Mouse (Mus musculus) left cerebral cortex, postnatal 14 days (tissue): ENCODE data around the gene Arhgef40. TPM values are rescaled to one million over a fixed set of nuclear protein-coding genes. Genes with fewer than 3 reads are reported as not detected.

Experiments
- DNase-seq, 2 experiments: peaks; one replicate each; pipeline ENCODE4 v3.0.0; 2021 to 2022; ENCODE audit warnings: low spot score in 2 of 2, mixed read lengths in 1 of 2
- intact Hi-C: fragments of 180-260 bp; cut with DNase I; formaldehyde crosslinking; loops from one replicate; pipeline ENCODE4 v1.15.1; 2025
- long read RNA-seq, 2 experiments: library from polyadenylated mRNA; stranded (forward); transcript quantifications; one replicate each; pipeline ENCODE4 v2.0.0; 2021
- total RNA-seq, 2 experiments: library from RNA; stranded (reverse); gene quantifications; 2 replicates each; pipeline ENCODE4 v1.2.3; 2021

The Arhgef40 gene
- 10 to 100 TPM; 31.9 to 35.2 TPM for total RNA-seq
- long read RNA-seq, experiment 1, full-length matches to known transcripts: 6 of 18 reads
- long read RNA-seq, experiment 1, partial matches to known transcripts: 6 of 18 reads
- long read RNA-seq, experiment 1, other reads (novel, unspliced or antisense): 6 of 18 reads
- long read RNA-seq, experiment 2, full-length matches to known transcripts: 2 of 18 reads
- long read RNA-seq, experiment 2, partial matches to known transcripts: 9 of 18 reads
- long read RNA-seq, experiment 2, other reads (novel, unspliced or antisense): 7 of 18 reads

DNA sequence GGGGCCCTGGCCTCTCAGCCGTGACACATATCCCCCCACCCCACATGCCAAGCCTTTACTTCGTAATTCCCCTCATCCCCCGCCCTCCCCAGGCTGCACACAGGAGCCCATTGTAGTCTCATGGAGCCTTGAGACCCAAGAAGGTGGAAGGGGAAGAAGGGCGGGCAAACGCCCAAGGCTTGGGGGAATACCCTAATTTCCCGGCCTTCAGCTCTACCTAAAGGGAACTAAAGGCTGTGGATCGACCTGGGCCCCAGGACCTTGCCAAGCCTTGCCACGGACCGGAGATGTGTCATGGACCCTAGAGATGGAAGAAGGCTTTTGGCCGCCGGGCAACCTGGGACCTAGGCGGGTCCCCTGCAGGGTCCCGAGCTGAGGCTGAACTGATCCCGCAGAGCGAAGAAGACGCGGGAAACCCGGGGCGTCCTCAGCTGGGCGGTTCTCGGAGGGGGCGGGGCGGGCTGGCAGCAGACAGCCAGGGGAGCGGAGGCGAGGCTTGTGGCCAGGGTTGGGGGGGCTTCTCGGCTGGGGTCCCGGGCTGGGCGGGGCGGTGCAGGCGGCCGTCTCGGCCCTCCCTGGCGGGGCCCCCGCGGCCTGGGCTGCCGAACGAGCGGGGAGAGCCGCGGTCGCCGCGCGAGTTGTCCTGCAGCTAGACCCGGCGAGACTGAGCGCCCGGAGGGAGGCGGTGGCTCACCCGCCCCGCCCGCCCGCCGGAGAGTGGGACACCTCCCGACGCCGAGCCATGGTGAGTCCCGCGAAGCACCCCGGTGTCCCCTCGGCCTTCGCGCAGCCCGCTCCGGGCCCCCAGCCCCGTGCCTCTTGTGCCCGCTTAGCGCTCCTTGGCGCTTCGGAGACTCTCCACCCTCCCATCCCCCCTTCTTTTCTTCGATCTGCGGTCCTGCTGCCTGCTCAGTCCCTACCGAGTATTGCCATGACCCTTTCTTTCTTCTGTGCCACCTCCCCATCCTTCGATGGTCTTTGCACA is at the start of gene Arhgef40:
Gene Arhgef40 (plus strand): TSS at position 473 of the 985 bp plus-strand sequence.
- intact Hi-C loops: loop anchor here (5.0 kb wide), 1 partner anchor 52 kb away; no protein-coding TSS in a partner anchor
- peak; percentile 52 to 67 for DNase-seq

DNA sequence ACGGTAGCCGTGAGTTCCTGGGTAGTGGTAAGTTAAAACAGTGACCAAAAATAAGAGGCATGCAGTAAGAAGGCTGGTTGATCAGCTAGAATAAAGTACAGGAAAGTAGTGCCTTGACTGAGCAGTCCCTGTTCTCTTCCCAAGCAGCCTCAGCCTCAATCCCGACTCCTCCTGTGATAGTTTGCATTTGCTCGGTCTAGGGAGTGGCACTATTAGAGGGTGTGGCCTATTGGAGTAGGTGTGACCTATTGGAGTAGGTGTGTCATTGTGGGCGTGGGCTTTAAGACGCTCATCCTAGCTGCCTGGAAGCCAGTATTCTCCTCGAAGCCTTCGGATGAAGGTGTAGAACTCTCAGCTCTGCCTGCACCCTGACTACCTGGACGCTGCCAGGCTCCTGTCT is 45.5 kb upstream of the Arhgef40 start:
- DNase-seq: no peak
- intact Hi-C loops: no loop called here

DNA sequence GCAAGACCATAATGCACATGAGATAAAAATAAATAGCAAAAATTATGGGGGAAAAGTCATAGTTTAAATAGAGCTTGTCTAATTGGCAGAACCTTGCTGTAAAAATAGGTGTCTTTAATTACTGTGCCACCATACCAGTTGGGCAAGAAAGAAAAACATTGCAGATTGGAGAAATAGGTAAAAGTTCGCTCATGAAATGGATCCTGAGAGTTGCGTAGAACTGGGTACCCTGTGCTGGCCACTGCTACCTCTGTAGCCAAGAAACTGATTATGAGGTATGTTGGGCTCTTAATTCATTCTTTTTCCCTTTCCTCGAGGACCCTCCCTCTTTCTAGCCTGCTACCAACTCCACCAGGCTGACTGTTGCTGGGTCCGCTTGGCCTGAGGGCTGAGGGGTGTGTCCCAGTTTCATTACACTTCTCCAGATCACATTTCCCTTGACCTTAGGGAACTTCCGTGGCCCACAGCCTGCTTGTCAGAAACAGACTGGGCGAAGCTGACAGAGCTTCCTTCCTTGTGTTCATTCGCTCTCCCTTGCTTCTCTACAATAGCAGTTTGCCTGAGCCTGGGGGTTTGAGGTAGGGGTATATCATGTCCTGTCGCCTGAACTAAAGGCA is 43.5 kb upstream of the Arhgef40 start:
- intact Hi-C loops: no loop called here
- DNase-seq: no peak

DNA sequence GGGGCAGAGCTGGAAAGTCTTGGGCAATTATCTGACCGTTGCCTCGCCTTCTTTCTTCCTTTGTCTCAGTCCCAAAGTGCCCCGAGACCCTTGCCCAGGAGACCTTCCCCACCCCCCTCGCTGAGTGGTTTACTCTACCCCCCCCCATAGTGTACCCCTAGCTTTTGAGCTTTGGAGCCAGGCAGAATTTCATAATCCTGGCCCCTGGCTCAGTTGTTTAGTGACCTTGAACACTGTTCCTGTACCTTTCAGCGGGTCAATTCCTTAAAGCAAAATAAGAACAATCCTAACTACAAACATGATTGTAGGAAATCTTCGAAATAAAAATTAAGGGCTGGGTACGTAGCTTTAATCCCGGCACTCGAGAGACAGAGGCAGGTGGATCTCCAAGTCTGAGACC is 42.9 kb upstream of the Arhgef40 start:
- intact Hi-C loops: no loop called here

DNA sequence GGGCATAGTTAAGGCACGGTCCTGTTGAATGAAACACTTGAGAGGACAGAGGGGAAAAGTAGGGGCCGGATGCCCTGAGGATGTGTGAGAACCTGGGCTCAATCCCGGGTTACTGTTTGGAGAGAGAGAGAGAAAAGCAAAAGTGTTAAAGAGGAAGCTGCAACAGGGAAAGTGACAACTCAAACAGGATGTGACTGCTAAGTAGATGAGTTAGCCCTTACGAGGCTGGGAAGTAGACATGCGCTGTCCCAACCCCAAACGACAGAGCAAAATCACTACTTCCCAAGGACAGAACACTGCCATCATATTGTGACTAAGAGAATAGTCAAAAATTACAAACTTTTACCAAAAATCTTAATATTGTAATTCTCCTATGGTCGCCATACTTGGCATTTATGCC is 42.3 kb upstream of the Arhgef40 start:
- DNase-seq: no peak
- intact Hi-C loops: no loop called here

More for the DNA sequence above, 42.9 kb upstream of the Arhgef40 start:
- no peak for DNase-seq

DNA sequence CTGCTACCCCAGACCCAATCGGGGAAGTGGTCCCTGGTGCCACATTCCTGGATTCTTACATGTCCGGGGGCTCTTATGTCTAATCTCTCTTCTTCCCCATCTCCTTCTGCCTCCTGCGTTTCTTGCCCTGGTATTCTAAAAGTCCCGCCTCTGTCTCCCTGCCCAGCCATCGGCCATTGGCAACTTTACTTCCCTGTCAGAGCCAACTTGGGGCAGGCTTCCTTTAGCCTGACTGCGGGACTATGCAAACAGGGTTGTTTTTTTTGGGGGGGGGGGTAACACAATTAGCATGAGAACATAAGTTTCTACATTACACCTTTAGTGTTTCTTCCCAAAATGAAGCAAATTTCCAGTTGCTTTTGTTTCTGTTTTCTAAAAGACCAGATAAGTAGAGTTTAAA is 41.2 kb upstream of the Arhgef40 start:
- DNase-seq: no peak
- intact Hi-C loops: no loop called here

DNA sequence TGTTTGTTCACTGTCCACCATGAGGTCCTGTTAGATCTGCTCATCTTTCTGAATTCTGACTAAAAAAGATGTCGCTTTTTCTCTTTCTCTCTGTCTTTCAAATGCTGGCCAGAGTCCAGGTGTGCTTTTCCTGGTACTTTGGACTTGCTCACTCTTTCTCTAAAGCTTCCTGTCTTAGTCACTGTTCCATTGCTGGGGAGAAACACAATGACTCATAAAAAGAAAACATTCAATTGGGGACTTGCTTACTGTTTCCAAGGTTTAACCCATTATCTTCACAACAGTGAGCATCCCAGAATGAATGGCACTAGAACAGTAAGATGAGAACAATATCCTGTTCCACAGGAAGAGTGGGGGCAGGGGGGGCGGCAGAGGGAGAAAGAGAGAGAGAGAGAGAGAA is 24.2 kb upstream of the Arhgef40 start:
- intact Hi-C loops: no loop called here
- no peak for DNase-seq

DNA sequence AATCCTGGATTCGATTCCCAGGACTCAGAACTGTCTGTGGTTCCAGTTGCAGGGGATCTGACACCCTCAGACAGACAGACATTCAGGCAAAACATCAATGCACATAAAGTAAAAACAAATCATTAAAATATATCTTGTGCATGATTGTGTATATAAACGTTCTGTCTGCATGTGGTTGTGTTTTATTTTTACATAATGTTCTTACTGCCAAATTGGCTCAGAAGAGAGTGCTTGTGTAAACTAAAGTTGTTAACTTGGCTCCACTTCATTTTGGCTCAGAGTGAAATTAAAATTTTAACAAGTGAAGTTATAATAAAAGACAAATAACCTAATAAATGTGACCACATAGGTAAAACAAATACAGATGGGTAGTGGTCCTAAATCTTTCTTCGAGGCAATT is 17.1 kb upstream of the Arhgef40 start:
- DNase-seq: no peak
- intact Hi-C loops: no loop called here

DNA sequence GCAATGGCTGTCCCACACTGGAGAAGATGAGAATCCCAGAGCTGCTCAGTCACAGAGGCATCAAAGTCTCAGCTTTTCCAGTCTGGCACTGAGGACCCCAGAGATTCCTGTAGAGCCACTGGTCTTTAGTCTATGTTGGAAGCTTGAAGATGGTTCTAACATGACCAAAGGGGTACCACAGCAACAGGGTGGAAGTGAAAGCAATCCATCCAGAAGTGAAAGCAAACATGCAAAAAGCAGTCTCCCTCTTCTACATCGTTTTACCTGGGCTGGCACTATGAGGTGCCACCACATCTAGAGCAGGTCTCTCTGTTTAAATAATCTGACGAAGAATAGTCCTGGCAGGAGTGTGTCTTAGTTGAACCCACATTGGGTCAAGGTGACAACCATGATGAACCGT is 5.3 kb upstream of the Arhgef40 start:
- no peak for DNase-seq
- intact Hi-C loops: no loop called here

DNA sequence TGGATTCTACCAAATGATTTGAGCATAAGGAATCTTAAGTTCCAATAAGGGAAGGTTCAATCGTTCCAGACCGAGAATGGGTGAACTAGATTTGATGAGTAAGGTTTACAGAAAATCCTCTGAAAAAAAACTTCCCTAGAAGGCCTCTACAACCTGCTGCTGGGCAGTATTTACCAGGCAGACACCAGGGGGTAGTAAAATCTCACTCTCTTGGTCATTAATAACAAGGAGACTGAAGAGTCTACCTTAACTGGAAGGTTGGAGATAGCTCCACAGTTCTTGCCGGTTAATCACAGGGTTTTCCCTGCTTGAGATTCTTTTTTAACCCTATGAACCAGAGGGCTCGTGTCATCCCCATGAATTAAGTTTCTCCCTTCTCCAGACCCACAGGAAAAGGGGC is 1.3 kb upstream of the Arhgef40 start:
- intact Hi-C loops: no loop called here
- no peak for DNase-seq

DNA sequence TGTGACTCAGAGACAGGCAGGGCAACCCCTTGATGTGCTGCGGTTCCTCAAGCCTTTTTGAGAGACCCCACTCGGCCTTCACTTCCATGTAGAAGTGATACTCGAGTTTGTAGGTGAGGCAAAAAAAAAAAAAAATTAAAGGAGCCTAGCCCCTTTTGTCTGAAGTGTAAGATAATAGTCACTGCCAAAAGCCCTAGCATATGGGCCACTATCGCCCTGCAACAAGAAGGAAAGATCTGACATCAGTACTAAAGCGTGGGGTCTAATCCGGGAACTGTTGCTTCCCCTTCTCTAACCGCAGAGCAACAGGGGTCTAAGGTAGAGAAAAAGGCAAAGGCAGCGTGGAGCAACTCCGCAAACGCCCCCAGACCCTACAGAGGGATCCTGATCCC is 668 bp upstream of the Arhgef40 start:
- intact Hi-C loops: no loop called here
- DNase-seq: no peak

DNA sequence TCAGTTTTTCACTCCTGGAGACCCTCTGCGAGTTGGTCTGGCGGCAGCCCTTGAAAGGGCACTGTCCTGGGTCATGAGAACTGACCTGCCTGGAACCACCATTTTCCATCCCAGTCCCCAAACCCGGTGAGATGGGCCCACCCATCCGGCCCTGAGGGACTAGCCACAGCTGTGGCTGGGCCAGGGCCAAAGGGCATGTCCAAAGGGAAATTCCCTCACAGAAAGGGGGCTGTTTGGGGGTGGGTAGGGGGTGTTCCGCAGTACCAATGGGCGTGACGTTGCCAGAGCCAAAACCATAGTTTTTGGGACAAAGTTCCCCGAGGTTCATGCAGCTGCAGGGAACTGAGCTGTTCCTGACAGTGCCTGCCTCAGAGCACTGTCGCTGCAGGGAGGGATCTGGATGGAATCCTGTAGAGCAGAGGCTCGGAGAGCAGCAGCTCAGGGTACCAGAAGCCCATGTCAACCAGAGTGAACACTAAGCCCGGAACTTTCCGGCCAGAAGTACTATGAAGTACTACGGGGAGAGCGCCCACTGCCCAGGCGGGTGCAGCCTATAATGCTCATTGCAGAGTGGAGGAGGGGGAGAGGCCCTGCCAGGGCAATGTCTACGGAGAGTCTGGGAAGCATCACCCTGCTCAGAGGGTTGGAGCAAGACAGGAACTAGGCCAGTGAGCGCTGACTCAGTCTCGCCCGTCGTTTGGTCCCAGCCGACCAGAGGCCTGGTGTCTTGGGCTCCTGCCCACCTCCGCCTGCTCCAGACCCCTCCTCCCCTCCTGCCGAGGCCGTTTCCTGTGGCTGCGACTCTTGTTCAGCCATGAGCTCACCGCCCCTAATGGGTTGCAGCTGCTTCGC is 1.0 kb downstream of the Arhgef40 start:
- intact Hi-C loops: loop anchor here (5.0 kb wide), 1 partner anchor 53 kb away; no protein-coding TSS in a partner anchor

DNA sequence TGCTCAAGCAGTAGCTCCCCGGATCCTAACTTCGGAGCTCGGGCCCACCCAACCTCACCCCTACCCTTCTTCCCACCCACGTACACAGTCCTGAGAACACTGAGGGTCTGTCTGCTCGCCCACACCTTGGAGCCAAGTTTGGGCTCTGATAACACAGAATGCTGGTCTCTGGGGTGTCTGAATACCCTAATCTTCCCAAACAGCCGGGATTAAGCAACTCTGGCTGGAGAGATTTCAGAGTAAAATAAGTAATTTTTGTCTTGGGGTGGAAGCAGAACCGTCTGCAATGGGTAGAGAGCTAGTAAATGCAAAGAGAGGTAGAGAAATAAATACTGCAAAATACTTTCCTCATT is 1.6 kb downstream of the Arhgef40 start:
- intact Hi-C loops: loop anchor here (5.0 kb wide), 1 partner anchor 54 kb away; no protein-coding TSS in a partner anchor
- DNase-seq: no peak

More for the DNA sequence above, 1.0 kb downstream of the Arhgef40 start:
- peak; percentile 74 to 76 for DNase-seq

DNA sequence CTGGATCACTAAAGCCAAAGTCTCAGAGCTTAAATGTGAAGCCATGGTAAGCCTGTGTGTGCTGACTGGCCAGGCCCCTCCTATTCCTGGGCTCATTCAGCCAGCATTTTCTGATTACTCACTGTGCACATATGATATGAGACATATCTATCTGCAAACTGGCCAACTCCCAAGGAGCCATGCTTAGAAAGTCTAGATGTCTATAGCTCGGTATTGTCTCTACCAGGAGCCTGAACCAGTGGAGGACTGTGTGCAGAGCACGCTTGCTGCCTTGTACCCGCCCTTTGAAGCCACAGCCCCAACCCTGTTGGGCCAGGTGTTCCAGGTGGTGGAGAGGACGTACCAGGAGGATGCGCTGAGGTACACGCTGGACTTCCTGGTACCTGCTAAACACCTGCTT is 2.7 kb downstream of the Arhgef40 start:
- intact Hi-C loops: loop anchor here (5.0 kb wide), 1 partner anchor 55 kb away; no protein-coding TSS in a partner anchor
- no peak for DNase-seq

DNA sequence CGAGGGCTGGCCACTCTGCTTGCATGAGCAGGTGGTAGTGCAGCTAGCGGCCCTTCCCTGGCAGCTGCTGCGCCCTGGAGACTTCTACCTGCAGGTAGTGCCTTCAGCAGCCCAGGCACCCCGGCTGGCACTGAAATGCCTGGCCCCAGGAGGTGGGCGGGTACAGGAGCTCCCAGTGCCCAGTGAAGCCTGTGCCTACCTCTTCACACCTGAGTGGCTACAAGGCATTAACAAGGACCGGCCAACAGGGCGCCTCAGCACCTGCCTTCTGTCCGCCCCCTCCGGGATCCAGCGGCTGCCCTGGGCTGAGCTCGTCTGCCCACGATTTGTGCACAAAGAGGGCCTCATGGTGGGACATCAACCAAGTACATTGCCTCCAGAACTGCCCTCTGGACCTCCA is 4.2 kb downstream of the Arhgef40 start:
- no peak for DNase-seq
- intact Hi-C loops: loop anchor here (5.0 kb wide), 1 partner anchor 56 kb away; no protein-coding TSS in a partner anchor

DNA sequence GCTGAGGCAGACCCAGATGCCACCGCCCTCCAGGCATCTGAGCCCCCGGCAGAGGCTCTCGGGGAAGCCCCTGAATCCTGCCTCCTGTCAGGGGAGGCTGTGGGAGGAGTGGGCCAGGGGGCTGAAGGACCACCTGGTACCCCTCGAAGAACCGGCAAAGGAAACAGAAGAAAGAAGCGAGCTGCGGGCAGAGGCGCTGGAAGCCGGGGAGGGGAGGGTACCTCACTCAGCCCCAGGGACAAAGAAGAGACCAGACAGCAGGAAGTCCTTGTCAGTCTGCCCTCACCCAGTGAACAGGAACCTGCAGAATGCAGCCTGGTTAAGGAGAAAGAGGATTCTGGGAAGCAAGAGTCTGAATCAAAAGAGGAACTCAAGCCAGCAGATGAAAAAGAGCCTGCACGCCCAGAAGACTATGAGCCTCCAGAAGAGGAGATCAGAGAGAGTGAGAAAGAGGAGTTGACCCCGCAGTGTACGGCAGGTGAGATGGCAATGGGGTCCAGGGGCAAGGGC is 5.0 kb downstream of the Arhgef40 start:
- DNase-seq: no peak
- intact Hi-C loops: loop anchor here (5.0 kb wide), 1 partner anchor 57 kb away; no protein-coding TSS in a partner anchor

DNA sequence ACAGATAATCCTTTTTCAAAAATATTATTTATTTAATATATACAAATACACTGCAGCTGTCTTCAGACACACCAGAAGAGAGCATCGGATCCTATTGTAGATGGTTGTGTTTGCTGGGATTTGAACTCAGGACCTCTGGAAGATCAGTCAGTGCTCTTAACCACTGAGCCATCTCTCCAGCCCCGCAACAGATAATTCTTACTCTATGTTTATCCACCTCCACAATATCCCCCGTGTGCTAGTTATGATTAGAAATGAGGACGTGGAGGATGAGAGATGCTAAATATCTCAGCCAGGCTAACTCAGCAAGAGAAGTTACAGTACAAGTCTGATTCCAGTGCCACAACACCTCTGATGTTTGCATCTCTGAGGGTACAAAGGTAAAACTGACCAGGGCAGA is 9.9 kb downstream of the Arhgef40 start:
- intact Hi-C loops: no loop called here
- DNase-seq: no peak

DNA sequence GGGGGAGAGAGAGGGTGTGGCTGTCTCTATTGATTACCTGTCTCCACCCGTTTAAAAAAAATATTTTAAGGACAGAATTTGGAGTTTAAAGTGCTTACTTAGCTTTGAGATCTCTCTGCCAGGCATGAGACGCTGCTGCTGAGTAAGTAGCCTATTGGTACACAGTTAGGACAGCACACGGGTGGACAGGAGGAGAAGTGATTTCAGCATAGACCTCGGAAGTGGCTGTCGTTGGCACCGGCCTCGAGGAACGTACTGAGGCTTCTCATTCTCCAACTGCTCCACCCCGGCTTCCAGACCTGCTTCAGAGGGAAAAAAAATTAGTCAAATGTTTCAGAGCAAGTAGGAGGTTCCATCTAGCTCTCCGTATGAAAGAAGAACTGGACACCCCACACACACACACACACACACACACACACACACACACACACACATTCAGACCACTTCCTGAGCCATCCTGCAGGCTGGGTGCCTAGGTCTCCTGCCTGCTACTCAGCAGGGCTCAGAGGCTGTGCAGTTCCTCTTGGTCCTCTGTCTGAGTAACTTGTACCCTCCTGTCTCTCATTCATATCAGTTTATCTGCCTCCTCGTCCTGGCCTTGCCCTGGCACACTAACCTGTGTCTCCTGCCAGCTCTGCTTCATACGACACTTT is 10.8 kb downstream of the Arhgef40 start:
- peak in 1 of 2 experiments; percentile 11 for DNase-seq
- intact Hi-C loops: no loop called here
